Mouse (Mus musculus) hindbrain, embryonic 15.5 days (tissue): ENCODE measurements at regions not wholly inside any gene's neighbourhood (a gene's known extent, or its start where the extent isn't known, plus 50 kb on each side); places are given as distances from the start of the nearest gene placed in this dataset.

Source experiments
- ATAC-seq: fragments of 200-750 bp; cut with Nextera tagmentation; 2 replicates; pipeline ENCODE4 v1.8.0; 2017; ENCODE audit warnings: low read depth, moderate number of reproducible peaks, moderate TSS enrichment; ENCODE audit not compliant: low FRiP score
- H3K27ac ChIP-seq: fragments of 300-500 bp; sonication (generic); replicated peaks from 2 replicates; pipeline ENCODE4 v1.5.1; 2015; ENCODE audit warnings: mild to moderate bottlenecking, inconsistent platforms
- H3K27me3 ChIP-seq: fragments of 300-500 bp; sonication (generic); 2 replicates; pipeline ENCODE4 v1.6.1; 2015; ENCODE audit warnings: control low read depth, inconsistent platforms
- H3K36me3 ChIP-seq: fragments of 300-500 bp; sonication (generic); 2 replicates; pipeline ENCODE4 v1.6.1; 2015; ENCODE audit warnings: control low read depth, inconsistent platforms
- H3K4me1 ChIP-seq: fragments of 300-500 bp; sonication (generic); replicated peaks from 2 replicates; pipeline ENCODE4 v1.6.1; 2015; ENCODE audit warnings: control low read depth, inconsistent platforms
- H3K4me2 ChIP-seq: fragments of 300-500 bp; sonication (generic); 2 replicates; pipeline ENCODE4 v1.6.1; 2015; ENCODE audit warnings: moderate library complexity, mild to moderate bottlenecking, inconsistent platforms
- H3K4me3 ChIP-seq: fragments of 300-500 bp; sonication (generic); 2 replicates; pipeline ENCODE4 v1.5.1; 2015; ENCODE audit warnings: mild to moderate bottlenecking, inconsistent platforms
- H3K9ac ChIP-seq: fragments of 300-500 bp; sonication (generic); 2 replicates; pipeline ENCODE4 v1.6.1; 2015; ENCODE audit warnings: inconsistent platforms
- H3K9me3 ChIP-seq: fragments of 300-500 bp; sonication (generic); 2 replicates; pipeline ENCODE4 v1.6.1; 2016; ENCODE audit warnings: control low read depth, inconsistent platforms
- WGBS: fragments of 180-500 bp; shearing (Covaris S2); methylation state at CpG from one replicate; pipeline ENCODE4 v1.1.7; 2015; 5-methylcytosine and 5-hydroxymethylcytosine counted together

GRCm38 (mm10) chr8:90115436-90115835 is 232.7 kb downstream of the Tox3 start:
- H3K27me3 ChIP-seq: no peaks in the 10 kb centered on the region
- H3K9ac ChIP-seq: no peak overlapping the region
- H3K4me1 ChIP-seq: no peaks in the 10 kb centered on the region
- no peak overlapping the region for H3K27ac ChIP-seq
- no peak for ATAC-seq
- no peak overlapping the region for H3K4me2 ChIP-seq
- H3K9me3 ChIP-seq: no peaks in the 10 kb centered on the region
- no peak overlapping the region for H3K4me3 ChIP-seq
- 82% methylated on average over 2 of the region's 2 CpGs for WGBS
- H3K36me3 ChIP-seq: no peaks in the 10 kb centered on the region

- H3K4me2 ChIP-seq: no peak overlapping the region
- H3K4me1 ChIP-seq: no peaks in the 10 kb centered on the region
- H3K9me3 ChIP-seq: no peaks in the 10 kb centered on the region
- no peak overlapping the region for H3K4me3 ChIP-seq
- no peak overlapping the region for H3K9ac ChIP-seq
- H3K27me3 ChIP-seq: no peaks in the 10 kb centered on the region
- ATAC-seq: no peak
- no peak overlapping the region for H3K27ac ChIP-seq
- H3K36me3 ChIP-seq: no peaks in the 10 kb centered on the region
- WGBS: 91% methylated on average over 6 of the region's 6 CpGs
Observed at GRCm38 (mm10) chr8:90100509-90100908, 247.6 kb downstream of the Tox3 start.

- no peak overlapping the region for H3K9ac ChIP-seq
- 89% methylated on average over 5 of the region's 5 CpGs for WGBS
- H3K27ac ChIP-seq: no peak overlapping the region
- no peaks in the 10 kb centered on the region for H3K27me3 ChIP-seq
- no peak for ATAC-seq
- no peak overlapping the region for H3K4me3 ChIP-seq
- no peaks in the 10 kb centered on the region for H3K36me3 ChIP-seq
- no peaks in the 10 kb centered on the region for H3K4me1 ChIP-seq
- H3K4me2 ChIP-seq: no peak overlapping the region
- no peaks in the 10 kb centered on the region for H3K9me3 ChIP-seq
Observed at GRCm38 (mm10) chr8:90082630-90083029, 265.5 kb downstream of the Tox3 start.

- no peaks in the 10 kb centered on the region for H3K27me3 ChIP-seq
- H3K4me3 ChIP-seq: no peak overlapping the region
- H3K36me3 ChIP-seq: no peaks in the 10 kb centered on the region
- no peaks in the 10 kb centered on the region for H3K9me3 ChIP-seq
- H3K9ac ChIP-seq: no peak overlapping the region
- H3K4me1 ChIP-seq: peaks cover 18% of the 10 kb centered on the region
- ATAC-seq: peak; percentile 86
- peak overlapping the region; percentile 78 for H3K27ac ChIP-seq
- H3K4me2 ChIP-seq: no peak overlapping the region; the same call in 1 of the 2 replicates
Observed at GRCm38 (mm10) chr8:90076381-90076780, 271.8 kb downstream of the Tox3 start.

- Histone ChIP-seq H3K4me1 (peaks cover 18% of the 10 kb centered on the region), H3K9me3 (no peaks in the 10 kb centered on the region), H3K4me2 (no peak overlapping the region), H3K4me3 (no peak overlapping the region), H3K9ac (no peak overlapping the region), H3K36me3 (no peaks in the 10 kb centered on the region), H3K27ac (peak overlapping the region; percentile 78), H3K27me3 (no peaks in the 10 kb centered on the region)
- 26% methylated on average over 5 of the region's 5 CpGs for WGBS
- no peak for ATAC-seq
Observed at GRCm38 (mm10) chr8:90075796-90076195, 272.3 kb downstream of the Tox3 start.

GRCm38 (mm10) chr8:90070006-90070405 is 278.1 kb downstream of the Tox3 start:
- Histone ChIP-seq H3K4me3 (no peak overlapping the region), H3K27ac (peak overlapping the region; percentile 77), H3K9me3 (no peaks in the 10 kb centered on the region), H3K36me3 (no peaks in the 10 kb centered on the region), H3K27me3 (no peaks in the 10 kb centered on the region), H3K4me1 (peaks cover 15% of the 10 kb centered on the region), H3K9ac (no peak overlapping the region), H3K4me2 (peak overlapping the region; percentile 37)
- 28% methylated on average over 5 of the region's 5 CpGs for WGBS
- no peak for ATAC-seq

GRCm38 (mm10) chr8:90069411-90069993 is 278.6 kb downstream of the Tox3 start:
- H3K4me3 ChIP-seq: no peak overlapping the region
- 4% methylated on average over 10 of the region's 10 CpGs for WGBS
- peak overlapping the region; percentile 37 for H3K4me2 ChIP-seq
- H3K4me1 ChIP-seq: peaks cover 19% of the 10 kb centered on the region
- no peaks in the 10 kb centered on the region for H3K36me3 ChIP-seq
- H3K27ac ChIP-seq: peak overlapping the region; percentile 77
- no peak overlapping the region for H3K9ac ChIP-seq
- peak; percentile 45; the same call in 1 of the 2 replicates for ATAC-seq
- no peaks in the 10 kb centered on the region for H3K9me3 ChIP-seq
- H3K27me3 ChIP-seq: no peaks in the 10 kb centered on the region

GRCm38 (mm10) chr8:90068441-90068840 is 279.7 kb downstream of the Tox3 start:
- Histone ChIP-seq H3K4me2 (no peak overlapping the region), H3K4me3 (no peak overlapping the region), H3K36me3 (no peaks in the 10 kb centered on the region), H3K9me3 (no peaks in the 10 kb centered on the region), H3K4me1 (peaks cover 23% of the 10 kb centered on the region), H3K27me3 (no peaks in the 10 kb centered on the region), H3K9ac (no peak overlapping the region), H3K27ac (no peak overlapping the region)
- WGBS: 80% methylated on average over 4 of the region's 4 CpGs
- no peak for ATAC-seq

GRCm38 (mm10) chr8:90064381-90064780 is 283.8 kb downstream of the Tox3 start:
- WGBS: 29% methylated on average over 6 of the region's 6 CpGs
- Histone ChIP-seq H3K4me1 (peaks cover 11% of the 10 kb centered on the region), H3K4me3 (no peak overlapping the region), H3K4me2 (no peak overlapping the region), H3K9ac (no peak overlapping the region), H3K27ac (no peak overlapping the region), H3K27me3 (no peaks in the 10 kb centered on the region), H3K36me3 (no peaks in the 10 kb centered on the region), H3K9me3 (no peaks in the 10 kb centered on the region)
- no peak for ATAC-seq

GRCm38 (mm10) chr8:90063291-90063690 is 284.9 kb downstream of the Tox3 start:
- WGBS: 91% methylated on average over 1 of the region's 1 CpGs
- Histone ChIP-seq H3K9ac (no peak overlapping the region), H3K4me1 (peaks cover 16% of the 10 kb centered on the region), H3K4me3 (no peak overlapping the region), H3K27ac (no peak overlapping the region), H3K9me3 (no peaks in the 10 kb centered on the region), H3K4me2 (no peak overlapping the region), H3K36me3 (no peaks in the 10 kb centered on the region), H3K27me3 (no peaks in the 10 kb centered on the region)
- no peak for ATAC-seq

- Histone ChIP-seq H3K4me2 (no peak overlapping the region), H3K27ac (peak overlapping the region; percentile 60; the same call in 1 of the 2 replicates), H3K27me3 (no peaks in the 10 kb centered on the region), H3K4me1 (peaks cover 8% of the 10 kb centered on the region; the same call in 1 of the 2 replicates), H3K9ac (no peak overlapping the region), H3K4me3 (no peak overlapping the region), H3K9me3 (no peaks in the 10 kb centered on the region), H3K36me3 (no peaks in the 10 kb centered on the region)
- no peak for ATAC-seq
- WGBS: 66% methylated on average over 9 of the region's 9 CpGs
Observed at GRCm38 (mm10) chr8:90058631-90059166, 289.4 kb downstream of the Tox3 start.

GRCm38 (mm10) chr8:90056331-90056730 is 291.8 kb downstream of the Tox3 start:
- no peaks in the 10 kb centered on the region for H3K27me3 ChIP-seq
- peaks cover 8% of the 10 kb centered on the region; the same call in 1 of the 2 replicates for H3K4me1 ChIP-seq
- H3K9ac ChIP-seq: no peak overlapping the region
- ATAC-seq: no peak
- no peaks in the 10 kb centered on the region for H3K36me3 ChIP-seq
- H3K4me2 ChIP-seq: no peak overlapping the region
- 92% methylated on average over 1 of the region's 1 CpGs for WGBS
- H3K9me3 ChIP-seq: no peaks in the 10 kb centered on the region
- H3K27ac ChIP-seq: no peak overlapping the region
- no peak overlapping the region for H3K4me3 ChIP-seq

- Histone ChIP-seq H3K27me3 (no peaks in the 10 kb centered on the region), H3K27ac (no peak overlapping the region), H3K4me1 (peaks cover 4% of the 10 kb centered on the region; the same call in 1 of the 2 replicates), H3K36me3 (no peaks in the 10 kb centered on the region), H3K4me3 (no peak overlapping the region), H3K9ac (no peak overlapping the region), H3K9me3 (no peaks in the 10 kb centered on the region), H3K4me2 (no peak overlapping the region)
- WGBS: 37% methylated on average over 9 of the region's 9 CpGs
- ATAC-seq: no peak
Observed at GRCm38 (mm10) chr8:90046779-90047178, 301.4 kb downstream of the Tox3 start.
